Comparison of ENCODE assay signal across 8 mouse cellular contexts in genomic region chr9:28402770-28403650, GRCm38 (mm10).
DNase-seq lines count a peak whose midpoint lies in the region; ATAC-seq lines count a peak whose summit lies in the region.

No protein-coding gene starts in this region.

- DNase-seq in kidney, adult 18-20 months, result no peak
- peak; percentile 42 for DNase-seq in hindbrain, embryonic 14.5 days (ENCODE audit: low spot score)
- peak; percentile 4 for DNase-seq in liver
- DNase-seq in right cerebral cortex, adult 18-20 months, result peak; percentile 77

- peaks cover 14% of the 10 kb centered on the region for H3K27me3 ChIP-seq in kidney, embryonic 14.5 days (ENCODE audit: control insufficient read depth, insufficient read depth, low read length)
- H3K27me3 ChIP-seq in forebrain, embryonic 12.5 days, result peaks cover 30% of the 10 kb centered on the region
- H3K27me3 ChIP-seq in hindbrain, embryonic 14.5 days (ENCODE audit: control insufficient read depth, insufficient read depth, low read length), result peaks cover 11% of the 10 kb centered on the region; the same call in 1 of the 2 replicates

- WGBS in kidney, embryonic 14.5 days, result 1% methylated on average over 55 of the region's 56 CpGs
- under 1% methylated on average over 56 of the region's 56 CpGs for WGBS in forebrain, embryonic 12.5 days
- WGBS in hindbrain, embryonic 14.5 days, result under 1% methylated on average over 52 of the region's 56 CpGs

- H3K4me2 ChIP-seq in kidney, embryonic 14.5 days (replicated peaks; ENCODE audit: low read depth, low read length), result peak overlapping the region; percentile 96
- H3K4me2 ChIP-seq in forebrain, embryonic 12.5 days, result peak overlapping the region; percentile 99
- peak overlapping the region; percentile 89 for H3K4me2 ChIP-seq in hindbrain, embryonic 14.5 days (replicated peaks)

- no peaks in the 10 kb centered on the region for H3K36me3 ChIP-seq in kidney, embryonic 14.5 days (ENCODE audit: control insufficient read depth, insufficient read depth, low read length)
- H3K36me3 ChIP-seq in forebrain, embryonic 12.5 days (replicated peaks), result no peaks in the 10 kb centered on the region
- H3K36me3 ChIP-seq in hindbrain, embryonic 14.5 days (replicated peaks; ENCODE audit: control insufficient read depth, insufficient read depth), result no peaks in the 10 kb centered on the region

- peak overlapping the region; percentile 54 for H3K4me3 ChIP-seq in kidney, embryonic 14.5 days (ENCODE audit: low read length)
- peak overlapping the region; percentile 29; the same call in 1 of the 2 replicates for H3K4me3 ChIP-seq in brown adipose tissue, adult 24 weeks (ENCODE audit: insufficient read depth, low read depth, low read length)
- H3K4me3 ChIP-seq in forebrain, embryonic 12.5 days (replicated peaks), result peak overlapping the region; percentile 62
- peak overlapping the region; percentile 48 for H3K4me3 ChIP-seq in hindbrain, embryonic 14.5 days (replicated peaks; ENCODE audit: low read length)

- peak; percentile 74 for ATAC-seq in kidney, embryonic 14.5 days (ENCODE audit: low FRiP score, low TSS enrichment)
- ATAC-seq in forebrain, embryonic 12.5 days (ENCODE audit: low FRiP score), result peak; percentile 89
- ATAC-seq in hindbrain, embryonic 14.5 days (ENCODE audit: low FRiP score), result peak; percentile 81
- ATAC-seq in granulocyte monocyte progenitor cell, adult 5-6 weeks (replicated peaks; ENCODE audit: poor library complexity, severe bottlenecking), result no peak

- H3K4me1 ChIP-seq in kidney, embryonic 14.5 days (ENCODE audit: control insufficient read depth, insufficient read depth, low read length), result peaks cover 2% of the 10 kb centered on the region; the same call in 1 of the 2 replicates
- no peaks in the 10 kb centered on the region for H3K4me1 ChIP-seq in brown adipose tissue, adult 24 weeks (ENCODE audit: control insufficient read depth, insufficient read depth, insufficient read length, low read length)
- peaks cover 22% of the 10 kb centered on the region for H3K4me1 ChIP-seq in forebrain, embryonic 12.5 days
- H3K4me1 ChIP-seq in hindbrain, embryonic 14.5 days (replicated peaks; ENCODE audit: control insufficient read depth, insufficient read depth, low read length), result peaks cover 17% of the 10 kb centered on the region

- H3K9ac ChIP-seq in kidney, embryonic 14.5 days (ENCODE audit: low read depth, low read length), result peak overlapping the region; percentile 47; the same call in 1 of the 2 replicates
- H3K9ac ChIP-seq in forebrain, embryonic 12.5 days, result peak overlapping the region; percentile 66
- peak overlapping the region; percentile 56 for H3K9ac ChIP-seq in hindbrain, embryonic 14.5 days

- H3K27ac ChIP-seq in kidney, embryonic 14.5 days (ENCODE audit: low read depth, low read length), result no peak overlapping the region
- no peak overlapping the region for H3K27ac ChIP-seq in brown adipose tissue, adult 24 weeks (replicated peaks; ENCODE audit: low read depth, low read length)
- no peak overlapping the region for H3K27ac ChIP-seq in forebrain, embryonic 12.5 days
- peak overlapping the region; percentile 33; the same call in 1 of the 2 replicates for H3K27ac ChIP-seq in hindbrain, embryonic 14.5 days

- no peaks in the 10 kb centered on the region for H3K9me3 ChIP-seq in kidney, embryonic 14.5 days (ENCODE audit: control insufficient read depth, low read length)
- H3K9me3 ChIP-seq in forebrain, embryonic 12.5 days, result no peaks in the 10 kb centered on the region
- no peaks in the 10 kb centered on the region for H3K9me3 ChIP-seq in hindbrain, embryonic 14.5 days (ENCODE audit: control insufficient read depth, low read length)
